Mouse (Mus musculus) hindbrain, embryonic 10.5 days (tissue): Measurements from ENCODE around the gene Gm13695. TPM values are rescaled to one million over a fixed set of nuclear protein-coding genes. Genes with fewer than 3 reads are reported as not detected.
"Not testable (repeated sequence)": the region's sequence is repeated elsewhere in the genome, so short reads cannot be mapped to it uniquely, and the experiment has no call there.

Source experiments
- DNase-seq: peaks from one replicate; pipeline ENCODE4 v3.0.0-alpha.2; 2017; ENCODE audit warnings: low spot score
- H3K27ac ChIP-seq: fragments of 300-500 bp; sonication (generic); 2 replicates; pipeline ENCODE4 v1.5.1; 2016; ENCODE audit warnings: mild to moderate bottlenecking, moderate library complexity
- H3K27me3 ChIP-seq: fragments of 300-500 bp; sonication (generic); 2 replicates; pipeline ENCODE4 v1.6.1; 2016; ENCODE audit warnings: mild to moderate bottlenecking; ENCODE audit not compliant: poor library complexity, insufficient read depth, severe bottlenecking
- H3K36me3 ChIP-seq: fragments of 300-500 bp; sonication (generic); 2 replicates; pipeline ENCODE4 v1.6.1; 2016; ENCODE audit warnings: mild to moderate bottlenecking, moderate library complexity
- H3K4me1 ChIP-seq: fragments of 300-500 bp; sonication (generic); replicated peaks from 2 replicates; pipeline ENCODE4 v1.6.1; 2016; ENCODE audit warnings: mild to moderate bottlenecking
- H3K4me3 ChIP-seq: fragments of 300-500 bp; sonication (generic); 2 replicates; pipeline ENCODE4 v1.5.1; 2016; ENCODE audit warnings: mild to moderate bottlenecking, moderate library complexity
- H3K9me3 ChIP-seq: fragments of 300-500 bp; sonication (generic); 2 replicates; pipeline ENCODE4 v1.6.1; 2016; ENCODE audit warnings: mild to moderate bottlenecking, moderate library complexity
- WGBS: fragments of 180-500 bp; shearing (Covaris S2); methylation state at CpG from one replicate; pipeline ENCODE4 v1.1.7; 2016; 5-methylcytosine and 5-hydroxymethylcytosine counted together
- polyA plus RNA-seq: library from polyadenylated mRNA; unstranded; fragments of >200 nt; fragmentation: Nextera tagmentation; extraction: Ambion mirVana; gene quantifications from 2 replicates; pipeline ENCODE4 v1.2.1, GENCODE M21; 2016

Gene Gm13695
- polyA plus RNA-seq, 1 experiment from 2014 or later, result not detected

DNA sequence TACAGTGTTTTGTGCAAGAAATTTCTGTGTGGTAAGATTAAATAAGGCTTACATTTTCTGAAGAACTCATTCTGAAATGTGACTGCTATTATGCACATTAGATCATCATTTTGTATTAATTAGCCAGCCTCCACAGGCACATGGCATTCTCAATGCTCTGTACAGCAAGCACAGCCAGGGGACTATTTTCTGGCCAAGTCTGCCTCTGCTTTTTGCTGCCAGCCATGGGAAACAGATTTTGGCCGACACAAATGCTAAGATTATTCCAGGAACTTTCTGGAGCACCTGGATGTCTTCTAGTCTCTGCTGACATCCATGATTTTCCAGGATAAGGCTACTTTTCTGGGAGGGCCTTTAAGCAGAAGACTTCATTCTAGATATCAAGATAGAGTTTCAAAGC, 41.8 kb downstream of the Gm13695 start:
- DNase-seq, result no peak
- Histone ChIP-seq H3K27ac (no peak overlapping the region), H3K9me3 (no peaks in the 10 kb centered on the region), H3K27me3 (no peaks in the 10 kb centered on the region), H3K4me3 (no peak overlapping the region), H3K4me1 (no peaks in the 10 kb centered on the region), H3K36me3 (no peaks in the 10 kb centered on the region)
- WGBS, result 82% methylated on average over 1 of the region's 1 CpGs

GRCm38 (mm10) chr2:84009818-84010217, 42.7 kb downstream of the Gm13695 start:
- Histone ChIP-seq H3K4me3 (no peak overlapping the region), H3K36me3 (no peaks in the 10 kb centered on the region), H3K4me1 (no peaks in the 10 kb centered on the region), H3K27ac (no peak overlapping the region), H3K27me3 (no peaks in the 10 kb centered on the region), H3K9me3 (no peaks in the 10 kb centered on the region)
- WGBS, result 73% methylated on average over 3 of the region's 3 CpGs
- DNase-seq, result no peak

GRCm38 (mm10) chr2:84014572-84014971, 47.5 kb downstream of the Gm13695 start:
- Histone ChIP-seq H3K27ac (no peak overlapping the region), H3K4me3 (no peak overlapping the region), H3K27me3 (no peaks in the 10 kb centered on the region), H3K9me3 (no peaks in the 10 kb centered on the region), H3K4me1 (no peaks in the 10 kb centered on the region), H3K36me3 (no peaks in the 10 kb centered on the region)
- 81% methylated on average over 6 of the region's 6 CpGs for WGBS
- no peak for DNase-seq

DNA sequence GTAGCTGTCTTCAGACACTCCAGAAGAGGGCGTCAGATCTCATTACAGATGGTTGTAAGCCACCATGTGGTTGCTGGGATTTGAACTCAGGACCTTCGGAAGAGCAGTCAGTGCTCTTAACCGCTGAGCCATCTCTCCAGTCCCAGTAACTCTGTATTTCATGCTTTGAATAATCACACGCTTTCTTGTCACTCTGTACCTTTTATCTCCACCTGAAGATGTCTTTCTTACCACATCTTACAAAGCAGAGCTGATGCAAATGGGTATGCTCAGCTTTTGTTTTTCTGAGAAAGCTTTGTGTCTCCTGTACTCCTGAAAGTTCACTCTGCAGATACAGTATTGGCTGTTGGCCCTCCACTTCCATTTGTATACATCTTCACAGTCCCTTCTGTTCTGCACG, 49.2 kb downstream of the Gm13695 start:
- DNase-seq, H3K4me1 ChIP-seq, H3K9me3 ChIP-seq, H3K4me3 ChIP-seq, H3K27me3 ChIP-seq, H3K27ac ChIP-seq, H3K36me3 ChIP-seq: not testable (repeated sequence)
- WGBS, result 80% methylated on average over 5 of the region's 5 CpGs

DNA sequence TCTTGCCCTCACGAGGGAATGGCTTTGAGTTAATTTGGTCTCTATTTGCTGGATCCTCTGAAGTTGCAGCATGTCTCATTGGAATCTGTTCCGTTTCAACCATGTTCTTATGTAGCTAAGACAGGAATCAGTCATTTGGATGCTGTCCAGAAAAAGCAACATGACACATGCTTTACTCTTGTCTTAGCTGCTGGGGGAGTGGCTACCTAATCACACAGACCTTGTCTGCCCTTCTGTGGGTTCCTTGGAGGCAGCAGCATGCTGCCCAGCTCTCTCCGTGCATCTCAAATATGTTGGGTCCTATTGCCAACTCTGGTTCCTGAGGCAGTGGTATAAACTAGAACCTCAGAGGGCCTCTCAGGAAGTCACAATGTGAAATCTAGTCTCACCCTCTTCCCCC, 51.2 kb downstream of the Gm13695 start:
- no peaks in the 10 kb centered on the region for H3K36me3 ChIP-seq
- no peak overlapping the region for H3K4me3 ChIP-seq
- H3K27me3 ChIP-seq, result no peaks in the 10 kb centered on the region
- no peaks in the 10 kb centered on the region for H3K9me3 ChIP-seq
- DNase-seq, result no peak
- no peak overlapping the region for H3K27ac ChIP-seq
- 89% methylated on average over 3 of the region's 3 CpGs for WGBS
- H3K4me1 ChIP-seq, result no peaks in the 10 kb centered on the region

Other genes starting within 250 kb of the Gm13695 start
- gene Itgav, start 242.9 kb upstream of the Gm13695 start, polyA plus RNA-seq, result 31.8 and 32.4 TPM in 2 replicates
- 23.8 and 29.1 TPM in 2 replicates for gene Fam171b, start 154.7 kb upstream of the Gm13695 start, polyA plus RNA-seq
- gene Zswim2, start 26.1 kb upstream of the Gm13695 start, polyA plus RNA-seq, result not detected in 2 replicates
- not detected in 2 replicates for gene Gm13698, start 11.6 kb upstream of the Gm13695 start, polyA plus RNA-seq
- not detected in 2 replicates for gene Gm13693, start 5.8 kb upstream of the Gm13695 start, polyA plus RNA-seq
- not detected in 2 replicates for gene Gm13696, start 5.8 kb downstream of the Gm13695 start, polyA plus RNA-seq
- not detected in 2 replicates for gene Gm13694, start 11.6 kb downstream of the Gm13695 start, polyA plus RNA-seq
- gene Gm13697, start 17.4 kb downstream of the Gm13695 start, polyA plus RNA-seq, result not detected in 2 replicates
- gene Gm13691, start 23.2 kb downstream of the Gm13695 start, polyA plus RNA-seq, result not detected in 2 replicates